Mouse (Mus musculus) midbrain, postnatal 0 days (tissue): Measurements from ENCODE around the gene Esyt2. TPM values are rescaled to one million over a fixed set of nuclear protein-coding genes. Genes with fewer than 3 reads are reported as not detected.
A peak's percentile ranks its signal among the peaks of the same experiment; 100 is the strongest.

Experiments used
- ATAC-seq: fragments of 200-750 bp; cut with Nextera tagmentation; 2 replicates; pipeline ENCODE4 v1.8.0; 2017; ENCODE audit warnings: moderate number of reproducible peaks, mild to moderate bottlenecking, moderate TSS enrichment, moderate library complexity; ENCODE audit not compliant: low FRiP score
- DNase-seq: peaks from one replicate; pipeline ENCODE4 v3.0.0-alpha.2; 2015; ENCODE audit warnings: low spot score
- H3K27ac ChIP-seq: fragments of 300-500 bp; sonication (generic); 2 replicates; pipeline ENCODE4 v1.5.1; 2014; ENCODE audit warnings: low read depth, mild to moderate bottlenecking, low read length, mixed read lengths
- H3K27me3 ChIP-seq: fragments of 300-500 bp; sonication (generic); 2 replicates; pipeline ENCODE4 v1.6.1; 2014; ENCODE audit warnings: low read length, control low read depth, mixed read lengths; ENCODE audit not compliant: insufficient read depth
- H3K36me3 ChIP-seq: fragments of 300-500 bp; sonication (generic); 2 replicates; pipeline ENCODE4 v1.6.1; 2014; ENCODE audit warnings: low read length, control low read depth, mixed read lengths; ENCODE audit not compliant: insufficient read depth
- H3K4me1 ChIP-seq: fragments of 300-500 bp; sonication (generic); 2 replicates; pipeline ENCODE4 v1.6.1; 2014; ENCODE audit warnings: mild to moderate bottlenecking, control low read depth, antibody characterized with exemption, low read length, mixed read lengths; ENCODE audit not compliant: insufficient read depth
- H3K4me2 ChIP-seq: fragments of 300-500 bp; sonication (generic); 2 replicates; pipeline ENCODE4 v1.6.1; 2014; ENCODE audit warnings: low read depth, mild to moderate bottlenecking, low read length, mixed read lengths; ENCODE audit not compliant: poor library complexity, severe bottlenecking
- H3K4me3 ChIP-seq: fragments of 300-500 bp; sonication (generic); 2 replicates; pipeline ENCODE4 v1.5.1; 2014; ENCODE audit warnings: low read depth, mild to moderate bottlenecking, low read length, moderate library complexity
- H3K9ac ChIP-seq: fragments of 300-500 bp; sonication (generic); replicated peaks from 2 replicates; pipeline ENCODE4 v1.6.1; 2014; ENCODE audit warnings: mild to moderate bottlenecking, low read length, moderate library complexity, mixed read lengths; ENCODE audit not compliant: poor library complexity, severe bottlenecking
- H3K9me3 ChIP-seq: fragments of 300-500 bp; sonication (generic); 2 replicates; pipeline ENCODE4 v1.6.1; 2016; ENCODE audit warnings: low read length, control low read depth
- CTCF ChIP-seq: IDR thresholded peaks from 2 replicates; pipeline ENCODE4 v1.5.1; 2016; ENCODE audit warnings: antibody characterized with exemption, mild to moderate bottlenecking
- WGBS: fragments of 180-500 bp; shearing (Covaris S2); extraction: QIAGEN DNeasy Blood & Tissue Kit; methylation state at CpG from one replicate; pipeline ENCODE4 v1.1.7; 2014; 5-methylcytosine and 5-hydroxymethylcytosine counted together
- polyA plus RNA-seq: library from polyadenylated mRNA; unstranded; fragments of >200 nt; fragmentation: Nextera tagmentation; extraction: Ambion mirVana; gene quantifications from 2 replicates; pipeline ENCODE4 v1.2.1, GENCODE M21; 2015
- total RNA-seq: library from RNA; depleted of rRNA; stranded (reverse); fragments of >200 nt; gene quantifications from 2 replicates; pipeline ENCODE4 v1.2.3, GENCODE M21; 2014

Gene Esyt2
- total and polyA plus RNA-seq, 2 experiments from 2014 or later = 8.6 to 35.1 TPM

DNA sequence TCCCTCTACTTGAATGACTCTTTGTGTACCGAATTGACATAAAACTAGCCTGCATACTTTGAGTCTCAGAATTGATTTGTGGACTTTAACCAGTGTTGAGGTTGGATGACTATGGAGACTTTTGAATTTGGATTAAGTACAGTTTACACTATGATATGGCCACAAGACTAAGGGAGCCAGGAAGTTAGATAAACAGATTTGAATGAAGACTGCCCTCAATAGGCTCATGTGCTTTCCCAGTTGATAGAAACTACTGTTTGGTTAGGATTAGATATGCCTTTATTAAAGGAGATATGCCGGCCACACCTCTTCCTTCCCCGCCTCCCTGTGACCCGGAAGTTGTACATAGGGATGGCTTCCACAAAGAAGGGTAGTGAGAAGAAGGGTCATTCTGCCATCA is 5.4 kb upstream of the Esyt2 start:
- Histone ChIP-seq H3K9me3 (no peaks in the 10 kb centered on the region), H3K36me3 (no peaks in the 10 kb centered on the region), H3K4me2 (no peak overlapping the region), H3K4me3 (no peak overlapping the region), H3K4me1 (no peaks in the 10 kb centered on the region), H3K27me3 (no peaks in the 10 kb centered on the region), H3K9ac (no peak overlapping the region), H3K27ac (no peak overlapping the region)
- no peak for TF ChIP-seq CTCF
- 92% methylated on average over 4 of the region's 4 CpGs for WGBS
- ATAC-seq = no peak
- DNase-seq = no peak

DNA sequence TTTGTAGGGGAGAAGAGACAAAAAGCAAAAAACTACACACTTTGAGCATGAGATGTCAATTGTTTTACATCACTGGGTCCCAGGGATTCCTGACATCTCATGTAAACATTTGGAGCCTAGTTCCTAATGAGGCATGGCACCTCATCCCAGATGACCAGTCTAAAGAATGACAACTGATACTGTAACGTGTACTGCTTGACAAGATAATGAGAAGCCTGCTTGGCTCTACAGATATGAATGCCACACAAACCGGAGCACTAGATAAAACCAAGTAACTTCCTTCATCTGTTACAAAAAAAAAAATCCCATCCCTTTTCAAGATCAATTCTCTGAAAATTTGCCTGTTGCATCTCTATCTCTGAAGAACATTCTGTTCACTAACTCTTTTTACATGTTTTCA is 4.0 kb upstream of the Esyt2 start:
- no peak overlapping the region for H3K9ac ChIP-seq
- no peak overlapping the region for H3K27ac ChIP-seq
- no peaks in the 10 kb centered on the region for H3K9me3 ChIP-seq
- 75% methylated on average over 2 of the region's 2 CpGs for WGBS
- ATAC-seq (no peak), DNase-seq (no peak)
- no peak for TF ChIP-seq CTCF
- no peak overlapping the region for H3K4me2 ChIP-seq
- H3K4me3 ChIP-seq = no peak overlapping the region
- no peaks in the 10 kb centered on the region for H3K4me1 ChIP-seq
- no peaks in the 10 kb centered on the region for H3K36me3 ChIP-seq
- no peaks in the 10 kb centered on the region for H3K27me3 ChIP-seq

DNA sequence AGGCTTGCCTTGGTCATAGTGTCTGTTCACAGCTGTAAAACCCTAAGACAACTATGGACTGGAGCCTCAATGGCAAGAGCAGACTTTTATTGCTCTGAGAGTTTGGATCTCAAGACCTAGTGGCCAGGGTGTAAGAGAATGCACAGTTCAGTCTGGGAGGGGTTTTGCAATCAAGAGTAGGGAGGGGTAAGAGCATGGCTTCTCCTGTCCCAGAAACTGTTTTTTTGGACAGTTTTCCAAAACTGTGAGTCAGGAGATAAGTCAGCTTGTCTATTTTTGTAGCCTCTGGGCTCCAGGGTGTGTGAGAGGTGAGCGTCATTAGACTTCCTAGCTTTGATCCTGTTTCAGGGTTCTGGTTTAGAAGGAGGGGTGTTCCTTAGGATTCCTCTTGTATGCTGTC is 2.5 kb upstream of the Esyt2 start:
- no peak for ATAC-seq
- Histone ChIP-seq H3K4me1 (0 out of 2 replicates have a peak, but pooled peaks cover 3% of the 10 kb centered on the region), H3K36me3 (no peaks in the 10 kb centered on the region), H3K4me3 (no peak overlapping the region), H3K4me2 (no peak overlapping the region), H3K27ac (no peak overlapping the region), H3K27me3 (no peaks in the 10 kb centered on the region), H3K9ac (no peak overlapping the region), H3K9me3 (no peaks in the 10 kb centered on the region)
- no peak for DNase-seq
- no peak for TF ChIP-seq CTCF
- WGBS = 92% methylated on average over 1 of the region's 1 CpGs

DNA sequence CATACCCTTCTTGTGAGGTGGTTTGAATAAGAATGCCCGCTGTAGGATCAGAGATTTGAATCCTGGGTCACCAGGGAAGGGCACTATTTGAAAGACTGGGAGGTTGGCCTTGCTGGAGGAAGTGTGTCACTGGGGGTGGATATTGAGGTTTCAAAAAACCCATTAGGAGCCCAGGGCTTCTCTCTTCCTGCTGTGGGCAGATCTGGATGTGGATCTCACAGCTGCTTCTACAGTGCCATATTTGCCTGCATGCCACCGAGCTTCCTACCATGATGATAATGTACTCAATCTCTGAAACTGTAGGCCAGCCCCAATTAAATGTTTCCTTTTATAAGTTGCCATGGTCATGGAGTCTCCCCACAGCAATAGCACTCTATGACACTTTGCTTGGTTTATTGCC is 1.8 kb upstream of the Esyt2 start:
- WGBS = 94% methylated on average over 2 of the region's 2 CpGs
- Histone ChIP-seq H3K36me3 (no peaks in the 10 kb centered on the region), H3K9ac (no peak overlapping the region), H3K27me3 (no peaks in the 10 kb centered on the region), H3K4me2 (no peak overlapping the region), H3K4me1 (0 out of 2 replicates have a peak, but pooled peaks cover 3% of the 10 kb centered on the region), H3K4me3 (no peak overlapping the region), H3K9me3 (no peaks in the 10 kb centered on the region), H3K27ac (no peak overlapping the region)
- ATAC-seq = no peak
- DNase-seq = no peak
- TF ChIP-seq CTCF = no peak

DNA sequence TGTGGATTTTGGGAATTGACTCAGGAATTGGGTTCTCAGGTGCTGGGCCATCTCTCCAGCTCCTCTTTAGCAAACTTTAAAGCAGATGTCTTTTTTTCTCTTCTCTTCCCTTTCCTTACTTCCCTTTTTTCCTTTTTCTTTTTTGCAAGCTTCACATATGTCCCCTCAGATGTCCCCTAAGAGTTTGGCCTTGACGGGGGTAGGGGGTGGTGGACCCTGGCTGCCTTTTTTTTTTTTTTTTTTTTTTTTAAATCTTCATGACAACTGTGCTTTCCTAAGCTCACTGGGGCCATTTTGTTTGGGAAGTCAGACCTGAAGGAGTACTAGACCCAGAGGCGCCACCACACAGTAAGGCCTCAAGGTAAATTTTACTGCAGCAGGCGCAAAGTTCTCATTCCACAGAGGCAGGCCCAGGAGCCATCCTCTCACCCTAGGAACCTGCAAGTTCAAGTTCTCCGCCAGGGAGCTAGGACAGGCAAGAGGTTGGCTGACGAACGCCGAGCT is 795 bp upstream of the Esyt2 start:
- H3K36me3 ChIP-seq = no peaks in the 10 kb centered on the region
- 0 out of 2 replicates have a peak, but pooled peaks cover 3% of the 10 kb centered on the region for H3K4me1 ChIP-seq
- peak overlapping the region; percentile 94 for H3K9ac ChIP-seq
- ATAC-seq (no peak), DNase-seq (no peak)
- H3K4me2 ChIP-seq = peak overlapping the region; percentile 62
- WGBS = 2% methylated on average over 7 of the region's 7 CpGs
- H3K27me3 ChIP-seq = no peaks in the 10 kb centered on the region
- TF ChIP-seq CTCF = no peak
- H3K27ac ChIP-seq = peak overlapping the region; percentile 99
- H3K9me3 ChIP-seq = no peaks in the 10 kb centered on the region
- peak overlapping the region; percentile 91 for H3K4me3 ChIP-seq

DNA sequence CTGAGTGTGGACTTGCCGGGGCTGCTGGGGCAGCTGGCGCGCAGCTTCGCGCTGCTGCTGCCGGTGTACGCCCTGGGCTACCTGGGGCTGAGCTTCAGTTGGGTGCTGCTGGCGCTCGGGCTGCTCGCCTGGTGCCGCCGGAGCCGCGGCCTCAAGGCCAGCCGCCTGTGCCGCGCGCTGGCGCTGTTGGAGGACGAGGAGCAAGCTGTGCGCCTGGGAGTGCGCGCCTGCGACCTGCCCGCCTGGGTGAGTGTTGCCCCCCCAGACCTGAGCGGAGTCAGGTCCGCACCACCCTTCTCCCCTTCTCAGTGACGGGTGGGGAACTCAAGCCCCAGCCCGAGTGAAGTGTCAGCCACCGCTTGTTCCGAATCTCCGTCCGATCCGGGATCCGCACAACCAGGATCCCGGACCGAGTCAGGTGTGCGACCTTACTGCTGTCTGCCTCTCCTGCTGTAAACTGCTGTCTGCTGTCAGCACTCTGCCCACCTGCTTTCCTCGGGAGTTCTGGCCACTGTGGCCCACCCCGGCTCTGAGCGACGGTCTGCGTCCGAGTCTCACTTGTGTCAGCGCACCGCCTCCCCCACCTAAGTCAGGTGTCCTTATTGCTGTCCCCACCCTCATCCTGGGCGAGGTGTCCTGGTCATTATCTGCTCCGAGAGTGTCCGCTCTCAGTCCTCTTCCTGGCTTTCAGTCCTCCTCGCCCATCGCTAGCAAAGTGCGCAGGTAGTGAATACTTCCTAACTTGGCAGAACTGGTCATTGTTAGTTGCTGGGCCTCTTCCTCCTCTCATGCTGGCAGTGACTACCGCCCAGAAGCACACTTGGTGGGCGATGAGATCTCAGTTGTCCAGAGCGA is 658 bp downstream of the Esyt2 start:
- ATAC-seq (no peak; the same call in none of the 2 replicates), DNase-seq (peak; percentile 1)
- peak overlapping the region; percentile 94 for H3K9ac ChIP-seq
- TF ChIP-seq CTCF = no peak
- H3K36me3 ChIP-seq = no peaks in the 10 kb centered on the region
- peak overlapping the region; percentile 99 for H3K27ac ChIP-seq
- H3K27me3 ChIP-seq = no peaks in the 10 kb centered on the region
- WGBS = under 1% methylated on average over 39 of the region's 55 CpGs
- no peaks in the 10 kb centered on the region for H3K9me3 ChIP-seq
- H3K4me3 ChIP-seq = peak overlapping the region; percentile 91
- 0 out of 2 replicates have a peak, but pooled peaks cover 3% of the 10 kb centered on the region for H3K4me1 ChIP-seq
- peak overlapping the region; percentile 97 for H3K4me2 ChIP-seq
